Mouse (Mus musculus) mesoderm, embryonic 11.5 days (tissue): ENCODE data around the gene Rad9a.

Experiments
- DNase-seq: peaks from one replicate; pipeline ENCODE4 v3.0.0-alpha.2; 2012; ENCODE audit warnings: low read depth, low spot score

The Rad9a gene

DNA sequence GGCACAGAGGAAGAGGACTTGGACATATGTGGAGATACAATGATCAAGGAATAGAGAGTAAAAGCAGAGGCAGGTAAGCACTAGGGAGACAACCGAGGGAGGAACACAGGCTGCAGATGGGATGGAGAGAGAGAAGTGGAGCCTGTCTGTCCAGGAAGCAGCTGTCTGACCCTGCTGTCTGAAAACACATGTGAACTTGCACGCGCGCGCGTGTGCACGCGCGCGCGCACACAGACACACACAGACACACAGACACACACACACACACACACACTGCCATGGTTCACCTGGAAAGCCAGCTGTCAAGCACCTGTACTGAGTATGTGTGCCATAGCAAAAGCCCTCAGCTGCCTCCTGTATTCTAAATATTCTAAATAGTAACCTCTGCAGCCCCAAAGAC lies 16.8 kb upstream of the Rad9a start:
- no peak for DNase-seq

DNA sequence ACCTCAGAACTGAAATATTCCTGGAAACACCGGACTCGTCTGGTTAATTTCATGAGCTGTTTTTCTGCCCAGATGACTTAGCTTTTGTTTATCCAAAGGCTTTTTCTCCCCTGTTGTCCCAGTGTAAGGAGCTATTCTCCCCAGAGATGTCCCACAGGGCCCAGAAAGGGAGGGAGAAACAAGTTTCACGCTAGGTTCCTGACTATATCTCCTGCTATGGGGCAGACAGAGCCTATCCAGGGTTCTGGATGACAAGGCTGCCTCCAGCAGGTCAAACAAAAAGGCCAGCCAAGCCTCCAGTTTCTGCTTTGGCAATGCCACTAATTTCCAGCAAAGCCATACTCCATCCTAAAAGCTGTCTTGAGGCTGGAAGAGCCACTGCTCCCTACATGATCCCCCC lies 16.4 kb upstream of the Rad9a start:
- DNase-seq = no peak

DNA sequence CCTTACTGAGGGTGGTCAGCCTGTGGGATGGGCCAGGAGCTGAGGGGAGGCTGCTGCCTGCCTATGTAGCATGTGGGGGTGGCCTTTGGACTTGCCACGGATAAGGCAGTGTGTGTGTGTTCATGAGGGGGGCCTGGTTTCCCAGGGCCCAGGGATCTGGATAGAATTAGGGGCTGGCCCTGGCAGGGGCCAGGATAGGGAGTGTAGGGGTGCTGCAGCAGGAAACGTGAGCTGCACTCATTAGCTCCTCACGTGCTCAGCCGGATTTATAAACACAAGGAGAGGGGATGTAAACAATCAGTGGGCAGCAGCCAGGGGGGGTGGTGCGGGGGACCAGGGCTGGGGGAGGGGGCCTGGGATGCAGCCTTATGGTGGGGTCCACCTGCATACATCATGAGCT lies 15.7 kb upstream of the Rad9a start:
- DNase-seq = no peak

DNA sequence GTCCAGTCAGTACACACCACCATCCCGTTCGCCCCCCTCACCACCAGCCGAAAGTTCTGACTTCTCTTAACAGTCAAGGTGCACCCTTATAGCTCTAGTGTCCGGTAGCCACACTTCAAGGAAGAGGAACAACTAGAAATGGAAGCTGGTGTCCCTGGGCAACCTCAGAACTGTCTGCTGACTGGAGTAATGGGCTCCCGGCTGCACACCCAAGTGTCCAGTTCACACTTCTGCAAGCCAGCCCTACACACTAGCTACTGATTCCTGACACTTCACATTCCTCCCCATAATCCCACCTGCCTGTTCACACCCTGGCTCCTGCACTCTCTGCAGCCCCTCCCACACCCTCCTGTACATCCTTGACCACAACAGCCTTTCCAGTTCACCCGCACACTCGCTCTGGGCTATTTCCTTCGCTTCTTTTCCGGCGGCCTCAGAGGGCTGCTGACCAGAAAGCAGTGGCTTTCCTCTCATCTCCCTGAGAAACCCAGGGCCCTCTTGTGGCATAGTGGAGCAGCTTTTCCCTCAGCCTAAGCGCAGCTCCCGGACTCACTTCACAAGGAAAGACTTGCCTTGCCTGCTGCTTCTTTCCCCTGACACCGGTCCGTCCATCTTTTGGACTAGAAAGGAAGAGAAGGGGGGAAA lies 14.7 kb upstream of the Rad9a start:
- DNase-seq = peak; percentile 57

DNA sequence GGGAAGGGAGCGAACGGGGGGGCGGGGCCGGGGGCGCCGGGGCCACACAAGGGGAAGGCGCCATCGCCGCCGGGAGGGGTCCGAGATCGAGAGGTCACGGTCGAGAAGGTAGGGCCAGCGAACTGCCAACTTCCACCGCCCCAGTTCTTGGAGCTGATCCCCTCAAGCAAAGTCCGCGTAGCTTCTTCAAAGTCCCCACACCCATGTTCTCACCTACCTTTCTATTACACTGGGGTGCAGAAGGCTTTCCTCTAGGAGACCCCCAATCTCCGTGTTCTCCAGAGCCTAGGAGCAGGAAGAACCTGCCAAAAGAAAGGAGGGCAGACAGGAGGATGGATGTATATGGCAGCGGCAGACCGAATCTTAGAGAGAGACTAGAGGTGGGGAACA lies 14.0 kb upstream of the Rad9a start:
- DNase-seq = no peak

DNA sequence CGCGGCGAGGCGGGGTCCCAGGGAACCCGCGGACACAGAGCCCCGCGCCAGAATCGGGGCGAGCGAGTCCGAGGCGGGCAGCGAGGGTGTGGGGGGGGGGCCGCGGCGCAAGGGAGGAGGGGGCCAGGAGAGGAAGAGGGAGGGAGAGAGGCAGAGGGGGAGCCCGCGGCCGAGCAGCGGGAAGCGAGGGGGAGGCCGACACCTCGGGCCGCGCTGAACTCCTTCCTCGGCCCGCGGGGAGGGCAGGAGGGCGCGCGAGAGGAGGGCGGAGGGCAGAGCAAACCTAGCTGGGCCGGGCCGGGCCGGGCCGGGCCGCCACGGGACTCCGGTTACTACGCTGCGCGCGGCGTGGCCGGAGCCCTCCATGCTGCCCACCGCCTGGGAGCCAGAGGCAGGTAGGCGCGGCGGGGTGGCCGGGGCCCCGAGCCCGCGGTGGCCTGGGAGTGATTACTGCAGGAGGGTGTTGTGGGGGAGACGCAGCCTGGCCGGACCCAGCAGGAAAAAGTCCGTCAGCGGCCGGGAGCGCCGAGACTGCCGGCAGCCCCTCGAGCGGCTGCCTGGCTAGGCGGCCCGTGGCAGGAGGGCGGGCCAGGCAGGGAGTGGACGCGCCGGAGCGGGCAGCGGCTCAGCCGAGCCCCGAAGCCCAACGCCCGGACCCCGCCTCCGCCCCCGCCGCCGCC lies 13.4 kb upstream of the Rad9a start:
- DNase-seq = no peak

DNA sequence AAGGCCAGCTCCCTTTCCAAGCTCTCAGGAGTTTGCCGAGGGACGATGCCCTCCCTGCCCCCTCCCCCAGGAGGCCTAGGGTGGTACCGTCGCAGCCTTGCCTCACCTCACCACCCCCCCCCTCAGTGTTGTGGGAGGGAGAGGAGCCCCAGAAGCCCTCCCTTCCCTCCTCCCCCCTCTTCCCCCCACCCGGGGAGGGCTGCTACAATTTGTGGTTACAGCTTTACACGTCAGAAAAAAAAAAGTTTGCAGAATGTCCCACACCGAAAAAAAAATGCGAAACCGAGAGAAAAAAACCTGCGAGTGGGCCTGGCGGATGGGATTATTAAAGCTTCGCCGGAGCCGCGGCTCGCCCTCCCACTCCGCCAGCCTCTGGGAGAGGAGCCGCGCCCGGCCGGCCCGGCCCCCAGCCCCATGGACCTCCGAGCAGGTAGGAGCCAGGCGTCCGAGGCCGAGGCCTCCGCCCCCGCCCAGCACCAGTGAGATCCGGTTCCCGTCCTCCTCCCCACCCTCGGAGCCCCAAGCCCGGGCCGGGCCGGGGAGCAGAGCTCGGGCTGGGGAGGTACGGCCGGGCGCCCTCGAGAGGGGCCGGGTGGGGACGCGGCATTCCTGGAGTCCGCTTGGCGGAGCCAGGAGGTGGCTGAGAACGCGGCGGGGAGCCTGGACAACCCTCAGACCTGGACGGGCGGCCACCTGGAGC lies 12.8 kb upstream of the Rad9a start, which contains the start of the genes Clcf1 and AC109138.7:
TSS of gene Clcf1 (plus strand) at position 168 of the 700 bp plus-strand sequence.
TSS of gene AC109138.7 (plus strand) at position 287 of the 700 bp plus-strand sequence.
- no peak for DNase-seq

DNA sequence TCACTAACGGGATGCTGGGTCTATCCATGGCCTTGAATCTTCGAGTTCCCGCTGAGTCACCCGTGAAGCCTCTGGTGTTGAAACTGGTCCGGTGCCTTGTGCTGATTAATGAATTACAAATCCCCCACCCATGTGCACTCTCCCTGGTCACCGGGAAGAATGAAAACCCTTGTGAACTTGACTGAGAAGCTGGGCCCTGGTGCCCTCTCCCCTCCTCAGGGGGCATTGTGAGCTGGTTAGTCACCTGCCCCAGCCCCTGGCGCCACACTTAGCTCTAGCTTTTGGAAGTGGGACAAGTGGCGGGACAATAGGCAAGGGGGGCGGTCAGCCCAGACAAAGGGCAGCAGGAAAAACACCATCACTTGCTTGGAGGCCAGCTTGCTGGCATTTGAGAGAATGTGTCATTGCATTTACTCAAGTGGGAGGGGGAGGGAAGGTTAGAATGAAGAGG lies 12.1 kb upstream of the Rad9a start:
- no peak for DNase-seq

DNA sequence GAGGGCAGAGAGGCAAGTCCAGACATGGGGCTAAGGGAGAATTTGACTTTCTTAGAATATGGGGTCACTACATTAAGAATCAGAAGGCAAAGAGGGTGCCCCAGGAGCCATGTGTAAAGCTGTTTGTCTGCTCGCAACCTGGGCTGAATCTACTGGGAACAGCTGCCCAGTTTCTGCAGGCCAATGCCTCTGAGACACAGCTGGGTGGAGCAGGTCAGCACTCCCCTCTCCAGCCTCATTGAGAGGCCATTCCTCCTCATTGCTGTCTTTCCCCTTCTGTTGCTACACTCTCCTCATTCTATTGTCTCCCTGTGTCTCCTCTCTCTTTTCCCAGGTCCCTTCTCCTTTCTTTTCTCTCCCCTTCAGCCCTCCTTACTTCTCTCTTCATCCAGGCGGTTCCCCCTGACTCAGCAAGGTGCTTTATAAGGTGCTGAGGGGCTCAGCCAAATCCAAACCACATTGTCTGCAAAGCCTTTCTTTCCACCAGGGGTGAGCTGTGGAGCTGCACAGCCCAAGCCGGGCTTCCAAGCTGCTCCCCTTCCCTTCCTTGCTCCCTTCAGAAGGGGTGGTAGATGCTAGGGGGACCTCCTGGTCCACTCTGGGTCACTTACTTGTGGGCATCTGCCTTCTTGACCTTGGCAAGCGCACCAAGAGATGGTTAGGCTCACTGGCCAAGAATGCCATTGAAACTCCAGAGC lies 10.6 kb upstream of the Rad9a start:
- no peak for DNase-seq

DNA sequence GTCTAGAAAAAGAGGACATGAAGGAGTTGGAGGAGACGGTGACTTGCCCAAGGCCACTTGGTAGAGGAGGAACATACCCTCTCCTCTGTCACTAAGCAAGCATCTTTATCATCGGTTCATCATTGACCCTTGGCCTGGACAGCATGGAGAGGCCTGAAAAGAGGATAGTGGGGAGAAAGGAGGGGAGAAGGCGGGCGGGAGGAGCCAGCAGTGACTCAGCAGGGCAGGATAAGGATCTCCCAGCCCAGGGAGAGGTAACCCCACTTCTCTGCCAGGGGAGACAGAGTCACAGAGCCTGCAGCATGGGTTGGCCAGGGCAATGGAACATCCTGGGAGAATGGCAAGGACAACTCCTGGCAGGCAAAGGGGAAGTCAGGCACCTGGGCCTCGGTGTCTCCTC lies 7.1 kb upstream of the Rad9a start:
- DNase-seq = no peak

DNA sequence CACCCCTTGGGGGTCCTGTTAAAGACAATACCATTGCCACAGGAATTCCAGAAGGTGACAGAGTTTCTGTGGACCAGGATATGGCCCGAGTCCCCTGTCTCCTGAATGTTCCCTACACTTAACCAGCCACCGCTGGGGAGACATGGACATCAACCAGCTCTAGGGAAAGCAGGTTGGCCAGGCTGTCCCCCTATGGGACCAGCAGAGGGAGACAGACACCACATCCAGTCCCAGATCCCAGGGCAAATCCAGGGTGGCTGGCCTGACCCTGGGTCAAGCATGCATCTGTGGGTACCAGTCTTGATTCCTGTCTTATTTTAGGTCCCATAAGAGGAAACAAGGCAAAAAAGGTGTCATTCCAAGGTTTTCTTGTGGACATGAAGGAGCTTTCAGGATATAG lies 5.5 kb upstream of the Rad9a start:
- peak; percentile 84 for DNase-seq

DNA sequence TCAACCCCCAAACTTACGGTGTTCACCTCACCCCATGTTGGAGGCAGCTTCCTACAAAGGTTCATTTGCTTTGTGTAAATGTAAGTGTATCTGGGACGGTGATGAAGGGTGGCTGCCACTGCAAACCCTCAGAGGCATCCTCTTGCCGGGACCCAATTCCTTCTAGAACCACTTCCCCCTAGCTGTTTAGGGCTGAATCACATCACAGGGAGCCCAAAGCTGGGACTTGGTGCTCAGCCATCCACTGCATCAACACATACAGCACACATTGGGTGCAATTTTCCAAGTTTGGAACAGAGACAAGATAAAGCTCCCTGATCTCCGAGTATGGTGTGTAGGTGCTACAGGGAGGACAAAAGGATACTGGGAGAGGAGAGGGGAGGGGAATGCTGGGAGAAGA lies 3.4 kb upstream of the Rad9a start:
- no peak for DNase-seq

DNA sequence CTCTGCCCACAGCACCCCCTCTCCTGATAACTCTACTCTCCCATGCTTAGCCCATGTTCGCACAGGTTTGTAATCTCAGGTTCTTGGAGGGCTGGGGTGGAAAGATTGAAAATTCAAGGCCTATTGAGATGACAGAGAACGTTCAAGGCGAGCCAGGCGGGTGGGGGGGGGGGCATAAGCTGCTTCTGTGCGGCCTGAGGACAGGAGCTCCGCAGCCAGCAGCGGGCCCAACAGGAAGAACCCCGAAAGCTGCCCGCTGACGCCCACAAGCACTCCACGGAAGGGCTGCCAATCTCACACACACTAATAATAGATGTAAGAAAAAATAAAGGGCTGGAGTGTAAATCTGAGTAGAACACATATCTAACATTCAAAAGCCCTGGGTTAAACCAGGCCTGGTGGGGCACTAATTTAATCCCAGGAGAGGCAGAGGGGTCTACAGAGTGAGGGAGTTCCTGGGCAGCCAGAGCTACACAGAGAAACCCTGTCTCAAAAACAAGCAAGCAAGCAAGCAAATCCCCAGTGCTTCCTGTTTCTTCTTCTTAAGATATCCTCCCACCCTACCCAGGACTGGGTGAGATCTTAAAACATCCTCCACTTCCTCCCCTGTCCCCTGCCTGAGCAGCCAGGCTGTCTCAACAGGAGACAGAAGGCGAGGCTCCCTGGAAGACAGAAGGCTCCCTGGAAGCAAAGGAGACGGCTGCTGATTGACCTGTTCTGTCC lies 2.3 kb upstream of the Rad9a start:
- DNase-seq = no peak

DNA sequence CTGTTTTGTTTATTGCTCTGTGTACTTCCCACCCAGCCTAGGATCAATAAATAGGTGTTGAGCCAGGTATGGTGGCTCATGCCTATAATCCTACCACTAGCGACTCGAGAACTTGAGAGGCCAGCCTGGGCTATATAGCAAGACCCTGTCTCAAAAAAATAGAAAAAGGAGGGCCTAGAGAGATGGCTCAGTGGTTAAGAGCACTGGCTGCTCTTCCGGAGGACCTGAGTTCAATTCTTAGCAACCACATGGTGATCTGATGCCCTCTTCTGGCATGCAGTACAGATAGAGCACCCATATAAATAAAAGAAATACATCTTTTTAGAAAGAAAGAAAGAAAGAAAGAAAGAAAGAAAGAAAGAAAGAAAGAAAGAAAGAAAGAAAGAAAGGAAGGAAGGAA lies 1.7 kb upstream of the Rad9a start:
- DNase-seq = no peak

DNA sequence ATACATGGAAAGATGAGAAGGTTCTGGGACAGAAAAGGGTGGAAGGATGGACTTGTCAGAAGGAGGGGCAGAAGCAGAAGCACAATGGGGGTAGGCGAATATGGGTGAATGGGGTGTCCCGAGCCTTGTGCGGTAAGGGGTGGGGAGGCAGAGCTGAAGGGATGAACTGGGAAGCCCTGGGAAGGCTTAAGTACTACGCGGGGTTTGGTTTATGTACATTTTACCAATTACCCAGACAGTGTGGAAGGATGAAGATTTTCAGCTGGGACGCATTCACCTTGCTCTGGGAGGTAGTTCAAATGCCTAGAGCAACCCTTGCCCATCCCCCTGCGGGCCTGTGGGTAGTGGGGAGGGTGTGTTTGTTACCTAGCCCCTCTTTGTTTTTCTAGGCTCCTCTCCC lies 687 bp upstream of the Rad9a start:
- DNase-seq = no peak

DNA sequence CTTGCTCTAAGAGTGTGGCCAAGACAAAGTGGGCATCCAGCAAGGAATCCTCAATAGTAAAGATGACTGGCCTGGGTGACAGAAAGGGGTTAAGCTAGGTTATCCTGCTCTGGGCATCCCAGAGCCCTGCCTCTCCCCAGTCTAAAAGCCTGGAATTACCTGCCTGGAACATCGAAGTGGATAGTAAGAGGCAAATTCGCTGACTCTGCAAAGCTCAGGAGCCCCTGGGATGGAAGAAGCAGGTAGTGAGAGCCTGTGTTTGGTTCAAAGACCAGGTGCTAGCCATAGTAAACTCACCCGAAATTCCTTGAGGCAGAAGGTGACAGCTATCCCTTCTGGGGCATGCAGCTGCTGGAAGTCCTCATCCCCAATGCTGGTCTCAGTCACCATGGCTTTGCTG lies 4.3 kb downstream of the Rad9a start:
- no peak for DNase-seq

DNA sequence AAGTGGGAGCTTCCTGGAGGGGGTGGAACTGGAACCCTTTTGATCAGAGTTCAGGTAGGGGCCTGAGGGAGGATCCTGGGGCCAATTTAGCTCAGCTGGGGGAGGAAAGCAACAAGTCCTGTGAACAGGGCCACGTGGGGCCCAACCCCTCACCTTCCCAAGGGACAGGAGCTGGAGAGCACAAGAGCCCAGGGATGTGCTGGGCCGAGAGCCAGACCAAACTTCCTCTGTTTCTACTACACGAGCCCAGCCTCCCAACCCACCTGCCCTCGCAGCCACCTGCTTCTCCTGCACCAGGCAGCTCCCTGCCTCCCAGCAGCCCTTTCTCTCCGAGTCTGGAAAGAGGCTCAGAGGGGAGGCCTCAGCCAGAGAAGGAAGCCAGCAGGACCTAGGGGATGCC lies 4.9 kb downstream of the Rad9a start:
- DNase-seq = no peak

DNA sequence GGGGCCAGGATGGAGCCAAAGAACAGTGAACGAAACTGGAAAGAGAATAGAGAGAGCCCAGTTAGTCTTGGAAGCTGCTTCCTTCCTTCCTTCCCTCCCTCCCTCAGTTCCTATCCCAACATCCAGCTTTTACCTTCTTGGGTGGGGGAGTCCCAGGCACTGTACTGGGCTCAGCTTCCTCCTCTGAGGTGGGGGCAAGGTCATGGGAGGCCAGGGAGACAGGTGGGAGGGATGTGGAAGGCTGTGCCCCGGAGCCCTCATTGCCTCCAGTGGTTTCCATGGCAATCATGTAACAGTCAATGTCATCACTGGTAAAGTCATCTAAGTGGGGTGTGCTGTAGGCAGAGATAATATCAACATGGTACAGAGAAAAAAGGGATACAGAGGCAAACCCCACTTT lies 5.4 kb downstream of the Rad9a start:
- DNase-seq = no peak

DNA sequence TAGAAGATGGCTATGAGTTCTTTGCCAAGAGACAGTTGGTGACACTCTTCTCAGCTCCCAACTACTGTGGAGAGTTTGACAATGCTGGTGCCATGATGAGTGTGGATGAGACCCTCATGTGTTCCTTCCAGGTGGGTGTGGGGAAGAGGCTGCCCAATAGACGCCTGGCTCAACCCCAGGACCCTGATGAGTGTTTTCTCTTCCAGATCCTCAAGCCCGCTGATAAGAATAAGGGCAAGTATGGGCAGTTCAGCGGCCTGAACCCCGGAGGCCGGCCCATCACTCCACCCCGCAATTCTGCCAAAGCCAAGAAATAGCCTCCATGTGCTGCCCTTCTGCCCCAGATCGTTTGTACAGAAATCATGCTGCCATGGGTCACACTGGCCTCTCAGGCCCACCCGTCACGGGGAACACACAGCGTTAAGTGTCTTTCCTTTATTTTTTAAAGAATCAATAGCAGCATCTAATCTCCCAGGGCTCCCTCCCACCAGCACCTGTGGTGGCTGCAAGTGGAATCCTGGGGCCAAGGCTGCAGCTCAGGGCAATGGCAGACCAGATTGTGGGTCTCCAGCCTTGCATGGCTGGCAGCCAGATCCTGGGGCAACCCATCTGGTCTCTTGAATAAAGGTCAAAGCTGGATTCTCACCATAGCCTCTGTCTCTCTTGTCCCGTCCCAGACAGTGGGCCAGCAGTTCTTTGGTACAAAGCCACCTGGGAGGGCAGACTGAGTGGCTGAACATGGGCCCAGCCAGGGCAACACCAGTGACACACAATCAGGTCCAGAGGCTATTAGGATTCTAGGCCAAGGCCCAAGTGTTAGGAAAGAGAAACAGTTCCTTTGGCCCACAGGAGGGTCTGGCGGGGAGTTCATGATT lies 6.4 kb downstream of the Rad9a start:
- no peak for DNase-seq

DNA sequence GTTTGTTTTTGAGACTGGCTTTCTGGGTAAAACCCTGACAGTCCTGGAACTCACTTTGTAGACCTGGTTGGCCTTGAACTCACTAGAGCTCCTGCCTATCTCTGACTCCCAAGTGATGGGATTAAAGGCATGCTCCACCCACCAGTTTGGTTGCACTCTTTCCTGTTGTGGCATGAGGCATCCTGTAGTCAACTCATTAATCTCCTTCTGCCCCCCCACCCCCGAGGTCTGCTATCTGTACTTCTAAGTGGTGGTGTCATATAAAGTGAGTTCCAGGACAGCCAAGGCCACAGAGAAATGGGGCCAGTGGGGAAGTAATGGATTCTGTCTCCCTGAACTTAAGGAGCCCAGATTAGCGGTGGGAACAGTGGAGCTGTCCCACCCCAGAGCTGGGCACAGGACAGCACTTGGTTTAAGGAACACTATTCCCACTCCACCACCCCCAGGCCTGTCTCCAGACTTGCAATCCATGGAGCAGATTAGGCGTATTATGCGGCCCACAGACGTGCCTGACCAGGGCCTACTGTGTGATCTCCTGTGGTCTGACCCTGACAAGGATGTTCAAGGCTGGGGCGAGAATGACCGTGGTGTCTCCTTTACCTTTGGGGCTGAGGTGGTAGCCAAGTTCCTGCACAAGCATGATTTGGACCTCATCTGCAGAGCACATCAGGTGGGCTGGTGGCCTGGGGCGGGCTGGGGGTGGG lies 7.3 kb downstream of the Rad9a start:
- DNase-seq = no peak
